Mouse (Mus musculus): ENCODE data around the gene Fhit. TPM values are rescaled to one million over a fixed set of nuclear protein-coding genes. Genes with fewer than 3 reads are reported as not detected.

Gene Fhit
- polyA plus RNA-seq, 1 experiment from 2014 or later: 7.8 TPM

- Histone ChIP-seq H3K27me3 (no peaks in the 10 kb centered on the region), H3K36me3 (no peaks in the 10 kb centered on the region), H3K27ac (no peak overlapping the region), H3K9ac (replicated peaks) (no peak overlapping the region), H3K4me2 (replicated peaks) (no peak overlapping the region), H3K4me1 (replicated peaks) (no peaks in the 10 kb centered on the region), H3K9me3 (no peaks in the 10 kb centered on the region), H3K4me3 (replicated peaks) (no peak overlapping the region)
- no peak for ATAC-seq
Measured at GRCm38 (mm10) chr14:9552149-9552548, 1609.7 kb downstream of the Fhit start.

- H3K27me3 ChIP-seq: no peaks in the 10 kb centered on the region
- no peak overlapping the region for H3K27ac ChIP-seq
- H3K4me2 ChIP-seq (replicated peaks): no peak overlapping the region
- no peak overlapping the region for H3K4me3 ChIP-seq (replicated peaks)
- H3K9me3 ChIP-seq: no peaks in the 10 kb centered on the region
- no peak for ATAC-seq
- 19% methylated on average over 1 of the region's 1 CpGs for WGBS
- H3K9ac ChIP-seq (replicated peaks): no peak overlapping the region
- H3K36me3 ChIP-seq: no peaks in the 10 kb centered on the region
- H3K4me1 ChIP-seq (replicated peaks): no peaks in the 10 kb centered on the region
Measured at GRCm38 (mm10) chr14:9547952-9548351, 1613.9 kb downstream of the Fhit start.

- 86% methylated on average over 3 of the region's 3 CpGs for WGBS
- no peak for ATAC-seq
- no peaks in the 10 kb centered on the region for H3K27me3 ChIP-seq
Measured at GRCm38 (mm10) chr14:9544364-9544763, 1617.5 kb downstream of the Fhit start.

GRCm38 (mm10) chr14:9535491-9535890 lies 1626.3 kb downstream of the Fhit start:
- ATAC-seq: no peak
- Histone ChIP-seq H3K9ac (replicated peaks) (no peak overlapping the region), H3K36me3 (no peaks in the 10 kb centered on the region), H3K4me3 (replicated peaks) (no peak overlapping the region), H3K9me3 (no peaks in the 10 kb centered on the region), H3K27me3 (no peaks in the 10 kb centered on the region), H3K27ac (no peak overlapping the region), H3K4me1 (replicated peaks) (no peaks in the 10 kb centered on the region), H3K4me2 (replicated peaks) (no peak overlapping the region)
- 61% methylated on average over 6 of the region's 6 CpGs for WGBS

More at GRCm38 (mm10) chr14:9544364-9544763, 1617.5 kb downstream of the Fhit start:
- Histone ChIP-seq H3K27ac (no peak overlapping the region), H3K4me3 (replicated peaks) (no peak overlapping the region), H3K4me1 (replicated peaks) (no peaks in the 10 kb centered on the region), H3K36me3 (no peaks in the 10 kb centered on the region), H3K9ac (replicated peaks) (no peak overlapping the region), H3K4me2 (replicated peaks) (no peak overlapping the region), H3K9me3 (no peaks in the 10 kb centered on the region)

GRCm38 (mm10) chr14:9529247-9529646 lies 1632.6 kb downstream of the Fhit start:
- Histone ChIP-seq H3K27ac (no peak overlapping the region), H3K9ac (replicated peaks) (no peak overlapping the region), H3K36me3 (no peaks in the 10 kb centered on the region), H3K9me3 (no peaks in the 10 kb centered on the region), H3K27me3 (no peaks in the 10 kb centered on the region), H3K4me3 (replicated peaks) (no peak overlapping the region), H3K4me1 (replicated peaks) (no peaks in the 10 kb centered on the region), H3K4me2 (replicated peaks) (no peak overlapping the region)
- ATAC-seq: no peak
- 92% methylated on average over 4 of the region's 4 CpGs for WGBS

GRCm38 (mm10) chr14:9526136-9526535 lies 1635.7 kb downstream of the Fhit start:
- H3K9me3 ChIP-seq: no peaks in the 10 kb centered on the region
- no peaks in the 10 kb centered on the region for H3K4me1 ChIP-seq (replicated peaks)
- ATAC-seq: no peak
- H3K4me3 ChIP-seq (replicated peaks): no peak overlapping the region
- H3K27ac ChIP-seq: no peak overlapping the region
- no peak overlapping the region for H3K4me2 ChIP-seq (replicated peaks)
- 92% methylated on average over 3 of the region's 3 CpGs for WGBS
- no peaks in the 10 kb centered on the region for H3K36me3 ChIP-seq
- H3K27me3 ChIP-seq: no peaks in the 10 kb centered on the region
- no peak overlapping the region for H3K9ac ChIP-seq (replicated peaks)

GRCm38 (mm10) chr14:9517651-9518050 lies 1644.2 kb downstream of the Fhit start:
- H3K9me3 ChIP-seq: no peaks in the 10 kb centered on the region
- no peaks in the 10 kb centered on the region for H3K36me3 ChIP-seq
- no peak overlapping the region for H3K4me2 ChIP-seq (replicated peaks)
- no peak overlapping the region for H3K4me3 ChIP-seq (replicated peaks)
- H3K27me3 ChIP-seq: no peaks in the 10 kb centered on the region
- no peaks in the 10 kb centered on the region for H3K4me1 ChIP-seq (replicated peaks)
- H3K9ac ChIP-seq (replicated peaks): no peak overlapping the region
- H3K27ac ChIP-seq: no peak overlapping the region
- no peak for ATAC-seq
- WGBS: 74% methylated on average over 2 of the region's 2 CpGs

GRCm38 (mm10) chr14:9509678-9510077 lies 1652.2 kb downstream of the Fhit start:
- Histone ChIP-seq H3K27ac (no peak overlapping the region), H3K9ac (replicated peaks) (no peak overlapping the region), H3K4me1 (replicated peaks) (no peaks in the 10 kb centered on the region), H3K4me3 (replicated peaks) (no peak overlapping the region), H3K27me3 (no peaks in the 10 kb centered on the region), H3K4me2 (replicated peaks) (no peak overlapping the region), H3K36me3 (no peaks in the 10 kb centered on the region), H3K9me3 (no peaks in the 10 kb centered on the region)
- ATAC-seq: no peak
- 91% methylated on average over 1 of the region's 1 CpGs for WGBS

Other genes with a start within 250 kb of the Fhit start
- 0.90 and 1.2 TPM in 2 replicates for gene Gm3839, start 194.7 kb upstream of the Fhit start, polyA plus RNA-seq (2015; fragmentation: Nextera tagmentation; extraction: Ambion mirVana)

All from midbrain, embryonic 13.5 days (tissue).